Mouse (Mus musculus): Measurements from ENCODE around the gene Crot. TPM values are rescaled to one million over a fixed set of nuclear protein-coding genes. Genes with fewer than 3 reads are reported as not detected.
A peak's percentile ranks its signal among the peaks of the same experiment; 100 is the strongest.

Crot gene
- polyA plus RNA-seq, 1 experiment = 24.8 TPM

- WGBS = 72% methylated on average over 4 of the region's 4 CpGs
- H3K4me3 ChIP-seq (replicated peaks; ENCODE audit: insufficient read depth, low read depth, low read length) = no peak overlapping the region
- no peaks in the 10 kb centered on the region for H3K27me3 ChIP-seq (ENCODE audit: control insufficient read depth, insufficient read depth, low read length)
- DNase-seq = no peak
- H3K4me1 ChIP-seq (ENCODE audit: control insufficient read depth, insufficient read depth, low read length) = peaks cover 2% of the 10 kb centered on the region; the same call in 1 of the 2 replicates
- no peak overlapping the region for H3K27ac ChIP-seq (ENCODE audit: insufficient read depth, low read length)
- no peak for TF ChIP-seq CTCF (IDR thresholded peaks at IDR 0.05; ENCODE audit: borderline replicate concordance, insufficient read depth, low read depth, low read length)
- no peak for TF ChIP-seq POLR2A (IDR thresholded peaks at IDR 0.05; ENCODE audit: borderline replicate concordance, insufficient read depth, low read length)
These were observed 40.2 kb upstream of the Crot start for GRCm38 (mm10) chr5:9037292-9037691.

DNA sequence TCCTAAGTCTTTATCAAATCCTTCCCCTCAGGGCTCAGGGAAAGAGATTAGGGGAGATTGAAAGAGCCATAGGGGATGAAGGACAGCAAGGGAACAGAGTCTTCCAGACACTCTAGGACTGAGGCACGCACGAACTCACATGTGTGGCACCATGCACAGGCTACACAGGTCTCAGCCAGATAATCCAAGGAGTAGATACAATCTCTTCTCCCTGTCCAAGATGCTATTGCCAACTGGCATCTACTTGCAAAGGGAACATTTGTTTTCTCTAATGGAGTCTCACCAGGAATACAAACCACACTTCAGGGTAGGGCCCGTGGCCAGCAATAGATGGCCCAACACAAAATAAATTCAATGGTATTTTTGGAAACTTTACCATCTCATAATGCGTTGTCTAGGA, 38.3 kb upstream of the Crot start:
- 16% methylated on average over 4 of the region's 4 CpGs for WGBS
- H3K27ac ChIP-seq (ENCODE audit: insufficient read depth, low read length) = no peak overlapping the region
- peaks cover 2% of the 10 kb centered on the region; the same call in 1 of the 2 replicates for H3K4me1 ChIP-seq (ENCODE audit: control insufficient read depth, insufficient read depth, low read length)
- H3K27me3 ChIP-seq (ENCODE audit: control insufficient read depth, insufficient read depth, low read length) = no peaks in the 10 kb centered on the region
- H3K4me3 ChIP-seq (replicated peaks; ENCODE audit: insufficient read depth, low read depth, low read length) = no peak overlapping the region
- DNase-seq = peak in 1 of 2 experiments; percentile 44
- no peak for TF ChIP-seq POLR2A (IDR thresholded peaks at IDR 0.05; ENCODE audit: borderline replicate concordance, insufficient read depth, low read length)
- TF ChIP-seq CTCF (IDR thresholded peaks at IDR 0.05; ENCODE audit: borderline replicate concordance, insufficient read depth, low read depth, low read length) = no peak

DNA sequence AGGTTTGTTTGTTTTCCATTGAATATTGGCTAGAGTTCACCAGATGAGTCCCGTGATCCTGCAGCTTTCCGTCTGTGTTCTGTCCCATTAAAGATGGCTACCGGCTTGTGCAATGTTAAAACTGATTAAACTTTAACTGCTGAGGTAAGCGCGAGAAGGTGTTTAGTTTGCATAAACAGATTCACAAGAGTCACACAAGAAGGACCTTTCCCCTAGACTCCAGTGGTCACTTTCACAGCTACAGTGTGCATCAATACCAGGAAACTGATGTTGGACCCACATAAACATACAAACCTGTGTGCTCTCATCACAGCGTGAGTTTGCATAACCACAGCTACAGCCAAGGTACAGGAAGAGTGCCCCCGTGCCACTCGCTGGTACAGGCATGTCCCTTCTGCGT, 37.4 kb upstream of the Crot start:
- no peak for DNase-seq
- 93% methylated on average over 9 of the region's 9 CpGs for WGBS
- H3K4me3 ChIP-seq (replicated peaks; ENCODE audit: insufficient read depth, low read depth, low read length) = no peak overlapping the region
- H3K4me1 ChIP-seq (ENCODE audit: control insufficient read depth, insufficient read depth, low read length) = peaks cover 2% of the 10 kb centered on the region; the same call in 1 of the 2 replicates
- TF ChIP-seq POLR2A (IDR thresholded peaks at IDR 0.05; ENCODE audit: borderline replicate concordance, insufficient read depth, low read length) (no peak), CTCF (IDR thresholded peaks at IDR 0.05; ENCODE audit: borderline replicate concordance, insufficient read depth, low read depth, low read length) (no peak)
- H3K27ac ChIP-seq (ENCODE audit: insufficient read depth, low read length) = no peak overlapping the region
- H3K27me3 ChIP-seq (ENCODE audit: control insufficient read depth, insufficient read depth, low read length) = no peaks in the 10 kb centered on the region

- Histone ChIP-seq H3K27ac (ENCODE audit: insufficient read depth, low read length) (no peak overlapping the region), H3K27me3 (ENCODE audit: control insufficient read depth, insufficient read depth, low read length) (no peaks in the 10 kb centered on the region), H3K4me3 (replicated peaks; ENCODE audit: insufficient read depth, low read depth, low read length) (no peak overlapping the region), H3K4me1 (ENCODE audit: control insufficient read depth, insufficient read depth, low read length) (peaks cover 2% of the 10 kb centered on the region; the same call in 1 of the 2 replicates)
- DNase-seq = no peak
- TF ChIP-seq POLR2A (IDR thresholded peaks at IDR 0.05; ENCODE audit: borderline replicate concordance, insufficient read depth, low read length) (no peak), CTCF (IDR thresholded peaks at IDR 0.05; ENCODE audit: borderline replicate concordance, insufficient read depth, low read depth, low read length) (no peak)
- WGBS = 93% methylated on average over 5 of the region's 5 CpGs
These were observed 36.7 kb upstream of the Crot start for GRCm38 (mm10) chr5:9033843-9034242.

DNA sequence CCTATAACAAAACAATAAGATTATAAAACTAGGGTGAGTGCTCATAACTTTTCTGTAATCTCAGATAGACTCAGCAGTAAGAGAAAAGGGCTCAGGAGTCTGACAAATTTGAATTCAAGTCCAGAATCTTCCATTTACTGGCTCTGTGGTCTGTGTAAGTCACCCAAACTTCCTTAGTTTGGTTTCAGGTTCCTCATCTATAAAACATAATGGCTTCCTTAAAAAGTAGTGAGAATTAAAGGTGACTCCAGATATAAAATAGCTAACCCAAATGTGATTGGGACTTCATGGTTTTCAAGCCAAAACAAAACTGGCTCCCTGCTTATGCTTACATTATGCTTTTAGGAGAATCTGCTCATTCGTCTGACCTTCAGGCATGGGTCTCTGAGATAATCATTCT, 35.5 kb upstream of the Crot start:
- Histone ChIP-seq H3K4me3 (replicated peaks; ENCODE audit: insufficient read depth, low read depth, low read length) (no peak overlapping the region), H3K27ac (ENCODE audit: insufficient read depth, low read length) (no peak overlapping the region), H3K4me1 (ENCODE audit: control insufficient read depth, insufficient read depth, low read length) (peaks cover 2% of the 10 kb centered on the region; the same call in 1 of the 2 replicates), H3K27me3 (ENCODE audit: control insufficient read depth, insufficient read depth, low read length) (no peaks in the 10 kb centered on the region)
- TF ChIP-seq POLR2A (IDR thresholded peaks at IDR 0.05; ENCODE audit: borderline replicate concordance, insufficient read depth, low read length) (no peak), CTCF (IDR thresholded peaks at IDR 0.05; ENCODE audit: borderline replicate concordance, insufficient read depth, low read depth, low read length) (no peak)
- no peak for DNase-seq
- 90% methylated on average over 1 of the region's 1 CpGs for WGBS

DNA sequence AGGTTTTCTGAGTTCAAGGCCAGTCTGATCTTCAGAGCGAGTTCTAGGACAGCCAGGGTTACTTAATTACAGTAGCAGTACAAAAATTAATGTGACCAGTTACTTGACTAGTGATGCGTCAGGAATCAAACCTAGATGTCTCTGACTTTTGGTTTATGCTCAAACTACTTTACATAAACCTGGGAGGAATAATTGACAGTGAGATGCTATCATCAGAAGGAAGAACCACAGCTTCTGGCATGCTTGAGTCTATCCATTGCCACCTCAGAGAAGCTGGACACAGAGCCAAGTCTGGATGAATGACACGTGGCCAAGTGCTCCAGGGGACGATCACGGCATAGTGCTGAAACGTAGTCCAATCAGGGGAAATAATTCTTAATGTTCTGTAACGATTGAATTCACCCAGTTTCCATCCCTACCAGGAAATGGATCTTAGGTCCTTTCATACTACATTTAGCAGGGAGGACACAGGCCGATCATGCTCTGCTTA, 35.0 kb upstream of the Crot start:
- DNase-seq = no peak
- Histone ChIP-seq H3K4me3 (replicated peaks; ENCODE audit: insufficient read depth, low read depth, low read length) (no peak overlapping the region), H3K27me3 (ENCODE audit: control insufficient read depth, insufficient read depth, low read length) (no peaks in the 10 kb centered on the region), H3K27ac (ENCODE audit: insufficient read depth, low read length) (no peak overlapping the region), H3K4me1 (ENCODE audit: control insufficient read depth, insufficient read depth, low read length) (peaks cover 2% of the 10 kb centered on the region; the same call in 1 of the 2 replicates)
- WGBS = 36% methylated on average over 8 of the region's 8 CpGs
- TF ChIP-seq POLR2A (IDR thresholded peaks at IDR 0.05; ENCODE audit: borderline replicate concordance, insufficient read depth, low read length) (no peak), CTCF (IDR thresholded peaks at IDR 0.05; ENCODE audit: borderline replicate concordance, insufficient read depth, low read depth, low read length) (no peak)

DNA sequence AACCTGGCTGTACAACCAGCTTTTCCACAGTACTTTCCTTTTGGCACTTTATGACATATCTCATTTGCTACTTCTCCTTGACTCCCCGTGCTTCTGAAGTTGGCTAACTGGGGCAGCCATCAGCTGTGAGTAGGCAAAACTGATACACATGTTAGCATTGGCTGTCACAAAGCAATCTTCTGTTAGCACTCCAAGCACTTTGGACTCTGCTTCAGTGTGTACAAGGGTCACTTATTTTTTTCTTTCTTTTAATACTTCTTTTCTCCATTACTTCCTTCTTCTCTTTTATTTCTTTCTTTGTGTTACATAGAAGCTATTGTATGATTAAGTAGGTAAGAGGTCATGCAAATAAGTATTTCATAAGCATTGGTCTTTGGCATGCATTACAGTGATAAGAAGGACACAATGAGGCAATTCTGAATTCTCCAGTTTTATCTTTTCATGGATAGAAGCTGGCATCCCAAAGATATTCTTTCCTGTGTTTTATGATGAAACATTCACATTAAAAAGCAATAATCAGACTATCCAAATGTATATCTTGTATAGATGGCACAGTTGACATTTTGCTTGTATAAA, 31.2 kb upstream of the Crot start:
- H3K4me1 ChIP-seq (ENCODE audit: control insufficient read depth, insufficient read depth, low read length) = no peaks in the 10 kb centered on the region
- TF ChIP-seq POLR2A (IDR thresholded peaks at IDR 0.05; ENCODE audit: borderline replicate concordance, insufficient read depth, low read length) = no peak
- no peak for TF ChIP-seq CTCF (IDR thresholded peaks at IDR 0.05; ENCODE audit: borderline replicate concordance, insufficient read depth, low read depth, low read length)
- DNase-seq = no peak
- no peak overlapping the region for H3K4me3 ChIP-seq (replicated peaks; ENCODE audit: insufficient read depth, low read depth, low read length)
- WGBS = 48% methylated on average over 1 of the region's 1 CpGs
- no peak overlapping the region for H3K27ac ChIP-seq (ENCODE audit: insufficient read depth, low read length)
- H3K27me3 ChIP-seq (ENCODE audit: control insufficient read depth, insufficient read depth, low read length) = no peaks in the 10 kb centered on the region

DNA sequence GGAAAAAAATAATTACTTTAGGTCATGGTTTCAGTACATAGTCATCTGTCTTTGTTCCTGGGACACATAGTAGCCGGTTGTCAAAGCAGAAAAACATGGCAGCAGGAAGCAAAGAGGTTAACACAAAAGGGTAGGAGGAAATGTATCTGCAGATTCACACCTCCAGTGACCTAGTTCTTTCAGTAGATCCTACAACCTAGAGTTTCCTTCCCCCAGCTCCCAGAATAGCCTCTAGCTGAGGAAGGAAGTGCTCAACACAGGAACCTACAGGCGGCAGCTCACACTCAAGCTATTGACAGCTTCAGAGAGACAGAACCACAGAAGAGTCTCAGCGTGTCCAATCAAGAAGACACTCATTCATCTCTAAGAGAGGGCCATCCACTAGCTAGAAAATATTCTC, 18.2 kb upstream of the Crot start:
- H3K27me3 ChIP-seq (ENCODE audit: control insufficient read depth, insufficient read depth, low read length) = no peaks in the 10 kb centered on the region
- no peak for DNase-seq
- H3K4me1 ChIP-seq (ENCODE audit: control insufficient read depth, insufficient read depth, low read length) = no peaks in the 10 kb centered on the region
- no peak overlapping the region for H3K4me3 ChIP-seq (replicated peaks; ENCODE audit: insufficient read depth, low read depth, low read length)
- 72% methylated on average over 3 of the region's 3 CpGs for WGBS
- no peak for TF ChIP-seq CTCF (IDR thresholded peaks at IDR 0.05; ENCODE audit: borderline replicate concordance, insufficient read depth, low read depth, low read length)
- no peak for TF ChIP-seq POLR2A (IDR thresholded peaks at IDR 0.05; ENCODE audit: borderline replicate concordance, insufficient read depth, low read length)
- H3K27ac ChIP-seq (ENCODE audit: insufficient read depth, low read length) = no peak overlapping the region

Measured in cerebellum, adult 2 months (tissue).